Mouse (Mus musculus) gastrocnemius, postnatal 14 days (tissue): ENCODE measurements around the gene Trip12. TPM values are rescaled to one million over a fixed set of nuclear protein-coding genes. Genes with fewer than 3 reads are reported as not detected.
A peak's percentile ranks its signal among the peaks of the same experiment; 100 is the strongest.

Experiments used
- DNase-seq: peaks from one replicate; pipeline ENCODE4 v3.0.0; 2021; ENCODE audit warnings: mixed read lengths
- intact Hi-C: fragments of 180-260 bp; cut with DNase I; formaldehyde crosslinking; loops from one replicate; pipeline ENCODE4 v1.15.1; 2025; ENCODE audit warnings: low total_unique reads
- total RNA-seq, 2 experiments: library from RNA; stranded (reverse); gene quantifications; 2 replicates each; pipeline ENCODE4 v1.2.3; 2021

Gene Trip12
- total RNA-seq, 2 experiments from 2014 or later: 171 to 173 TPM

- intact Hi-C loops: no loop called here
Observed at GRCm38 (mm10) chr1:84864645-84865044, 24.3 kb upstream of the Trip12 start.

GRCm38 (mm10) chr1:84861255-84861630 lies 20.9 kb upstream of the Trip12 start:
- intact Hi-C loops: no loop called here
- no peak for DNase-seq

More at GRCm38 (mm10) chr1:84864645-84865044, 24.3 kb upstream of the Trip12 start:
- no peak for DNase-seq

- intact Hi-C loops: no loop called here
- DNase-seq: no peak
Observed at GRCm38 (mm10) chr1:84860360-84861254, 20.3 kb upstream of the Trip12 start.

- no peak for DNase-seq
- intact Hi-C loops: no loop called here
Observed at GRCm38 (mm10) chr1:84859597-84859996, 19.3 kb upstream of the Trip12 start.

DNA sequence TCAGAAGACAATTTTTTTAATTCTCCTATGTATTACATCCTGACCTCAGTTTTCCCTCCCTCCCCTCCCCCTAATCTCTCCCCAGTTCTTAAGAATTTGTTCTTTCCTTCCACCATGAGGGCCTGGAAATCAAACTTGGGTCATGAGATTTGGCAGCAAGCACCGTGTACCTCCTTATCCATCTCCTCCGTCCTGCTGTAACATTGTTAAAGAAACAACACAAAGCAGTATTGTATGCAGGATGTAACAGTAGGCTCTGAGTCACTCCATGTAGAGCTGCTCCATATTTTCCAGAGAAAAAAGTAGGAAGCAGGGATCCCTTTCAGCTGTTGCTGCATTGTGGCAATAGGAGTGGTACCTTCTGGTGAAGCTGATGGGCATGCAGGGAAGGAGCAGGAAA lies 15.4 kb upstream of the Trip12 start:
- no peak for DNase-seq
- intact Hi-C loops: no loop called here

GRCm38 (mm10) chr1:84854966-84855365 lies 14.7 kb upstream of the Trip12 start:
- intact Hi-C loops: no loop called here
- no peak for DNase-seq

- intact Hi-C loops: no loop called here
- no peak for DNase-seq
Observed at GRCm38 (mm10) chr1:84853721-84854120, 13.4 kb upstream of the Trip12 start.

DNA sequence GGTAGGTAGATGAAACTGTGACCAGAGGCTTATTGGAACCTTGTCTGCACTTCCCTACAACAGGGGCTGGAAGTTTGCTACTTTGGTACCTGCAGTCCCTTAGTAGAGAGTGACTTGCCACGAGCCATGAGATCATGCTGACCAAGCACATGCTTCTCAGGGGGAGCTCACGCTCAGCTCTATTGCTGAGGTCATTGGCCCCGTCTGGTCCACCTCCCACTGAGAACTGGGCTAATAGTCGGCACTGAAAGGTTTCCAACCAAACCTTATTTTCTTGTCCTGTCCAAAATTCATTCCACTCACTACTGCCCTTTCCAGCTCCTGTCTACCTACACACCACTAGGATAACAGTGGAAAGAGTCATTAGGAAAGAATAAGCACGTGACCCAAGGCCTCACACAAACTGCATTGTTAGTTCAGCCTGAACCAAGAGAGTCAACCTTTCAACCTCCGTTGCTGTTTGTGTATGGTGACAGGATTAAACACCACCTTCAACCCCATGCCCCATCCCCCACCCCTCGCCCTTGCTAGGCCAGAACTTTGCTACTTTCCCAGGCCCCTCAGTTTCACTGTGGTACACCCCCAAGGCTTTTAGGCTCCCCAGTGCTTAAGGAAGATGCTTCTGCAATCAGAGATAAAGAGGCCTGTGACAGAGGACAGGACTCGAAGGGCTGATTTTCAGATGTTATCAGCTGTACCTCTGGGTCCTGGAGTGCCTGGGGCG lies 11.4 kb upstream of the Trip12 start:
- intact Hi-C loops: no loop called here
- DNase-seq: no peak

- DNase-seq: no peak
- intact Hi-C loops: no loop called here
Observed at GRCm38 (mm10) chr1:84850471-84850870, 10.2 kb upstream of the Trip12 start.

DNA sequence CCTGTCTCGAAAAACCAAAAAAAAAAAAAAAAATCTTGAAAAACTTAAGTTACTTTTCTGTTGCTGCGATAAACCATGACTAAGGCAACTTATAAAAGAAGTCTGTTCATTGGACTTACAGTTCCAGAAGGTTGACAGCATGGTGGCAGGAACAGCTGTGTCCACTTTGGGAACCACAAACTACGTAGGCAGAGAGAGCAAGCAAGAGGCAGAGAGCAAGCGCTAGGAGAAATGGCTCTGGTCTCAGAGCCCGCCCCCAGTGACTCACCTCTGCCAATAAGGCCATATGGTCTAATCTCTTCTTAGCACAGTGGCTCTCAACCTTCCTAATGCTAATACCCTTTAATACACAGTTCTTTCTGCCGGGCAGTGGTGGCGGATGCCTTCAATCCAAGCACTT lies 9.5 kb upstream of the Trip12 start:
- no peak for DNase-seq
- intact Hi-C loops: no loop called here

DNA sequence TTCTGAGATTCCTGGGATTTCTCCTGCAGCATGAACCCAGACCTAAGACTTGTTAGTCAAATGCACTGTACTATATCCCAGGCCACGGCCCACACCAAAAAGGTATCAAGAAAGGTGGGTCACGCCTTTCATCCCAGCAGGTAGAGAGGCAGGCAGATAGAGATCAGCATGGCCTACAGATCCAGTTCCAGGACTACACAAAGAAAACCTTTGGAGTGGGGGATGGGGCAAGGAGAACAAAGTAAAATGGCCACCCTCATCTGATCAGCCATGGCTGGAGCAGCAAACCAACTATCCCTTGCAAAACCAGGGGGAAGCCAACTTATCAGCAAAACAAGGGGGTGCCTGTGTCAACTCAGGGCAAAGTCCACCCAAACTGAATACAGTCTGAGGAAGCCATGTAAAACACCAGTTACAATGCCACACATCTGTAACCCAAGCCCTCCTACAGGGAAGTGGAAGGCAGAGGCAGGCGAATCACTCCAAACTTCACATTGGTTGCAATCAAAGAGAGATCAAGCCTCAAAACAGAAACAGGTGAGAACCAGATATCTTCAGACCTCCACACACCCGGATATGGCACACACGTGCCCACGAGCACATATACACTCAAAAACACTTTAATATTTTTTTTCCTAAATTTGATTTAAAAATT lies 8.6 kb upstream of the Trip12 start:
- DNase-seq: no peak
- intact Hi-C loops: no loop called here

DNA sequence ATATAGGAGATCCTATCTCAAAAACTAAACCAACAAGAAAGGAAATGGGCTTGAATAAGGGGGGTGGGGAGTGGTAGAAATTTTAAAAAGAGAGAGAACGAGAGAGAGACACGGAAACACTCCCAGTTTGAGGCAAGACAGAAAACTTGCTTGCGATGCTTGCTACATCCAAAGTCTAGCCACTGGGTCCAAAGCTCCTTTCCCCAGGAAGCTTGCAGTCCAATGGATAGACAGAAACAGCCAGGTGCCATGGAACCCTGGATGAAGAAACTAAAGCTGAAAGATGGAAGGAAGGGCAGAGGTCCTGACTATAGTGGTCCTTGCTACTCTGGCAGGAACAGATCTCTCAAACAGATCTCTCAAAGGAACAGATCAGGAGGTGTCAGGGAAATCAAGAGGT lies 8.0 kb upstream of the Trip12 start:
- DNase-seq: no peak
- intact Hi-C loops: no loop called here

DNA sequence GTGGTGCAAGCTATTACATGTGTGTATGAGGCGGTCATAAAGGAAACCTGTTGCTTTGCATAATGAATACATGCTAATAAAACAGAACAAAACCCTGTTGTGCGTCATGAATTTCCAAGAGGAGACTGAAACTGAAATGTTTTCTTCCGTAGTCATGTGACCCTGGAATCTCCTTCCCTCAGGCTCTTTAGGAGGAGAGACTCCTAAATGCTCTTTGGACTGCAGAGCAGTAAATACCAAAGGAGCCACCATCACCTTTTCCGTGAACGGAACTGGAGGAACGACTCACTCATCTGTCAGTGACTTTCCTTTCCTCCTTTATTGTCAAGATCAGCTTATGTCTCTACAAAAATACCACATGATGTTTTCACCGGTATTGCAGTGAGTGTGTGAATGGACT lies 7.4 kb upstream of the Trip12 start:
- intact Hi-C loops: no loop called here
- no peak for DNase-seq

GRCm38 (mm10) chr1:84843366-84843765 lies 3.0 kb upstream of the Trip12 start:
- DNase-seq: no peak
- intact Hi-C loops: no loop called here

DNA sequence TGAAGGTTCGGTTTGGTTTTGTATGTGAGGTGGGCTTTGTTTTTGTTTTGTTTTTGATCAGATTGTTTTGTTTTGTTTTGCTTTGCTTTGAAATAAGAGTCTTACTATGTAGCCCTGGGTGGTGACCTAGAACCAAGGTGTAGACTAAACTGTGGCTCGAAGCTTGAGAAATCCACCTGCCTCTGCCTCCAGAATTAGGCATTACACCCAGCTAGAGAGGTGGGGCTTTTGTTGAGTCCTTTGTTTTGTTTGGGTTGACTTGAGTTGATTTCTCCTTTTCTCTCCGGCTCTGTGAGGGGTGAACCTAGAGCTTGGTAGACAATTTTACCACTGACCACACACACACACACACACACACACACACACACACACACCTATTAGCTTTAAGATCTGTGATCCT lies 745 bp upstream of the Trip12 start:
- DNase-seq: no peak
- intact Hi-C loops: no loop called here

DNA sequence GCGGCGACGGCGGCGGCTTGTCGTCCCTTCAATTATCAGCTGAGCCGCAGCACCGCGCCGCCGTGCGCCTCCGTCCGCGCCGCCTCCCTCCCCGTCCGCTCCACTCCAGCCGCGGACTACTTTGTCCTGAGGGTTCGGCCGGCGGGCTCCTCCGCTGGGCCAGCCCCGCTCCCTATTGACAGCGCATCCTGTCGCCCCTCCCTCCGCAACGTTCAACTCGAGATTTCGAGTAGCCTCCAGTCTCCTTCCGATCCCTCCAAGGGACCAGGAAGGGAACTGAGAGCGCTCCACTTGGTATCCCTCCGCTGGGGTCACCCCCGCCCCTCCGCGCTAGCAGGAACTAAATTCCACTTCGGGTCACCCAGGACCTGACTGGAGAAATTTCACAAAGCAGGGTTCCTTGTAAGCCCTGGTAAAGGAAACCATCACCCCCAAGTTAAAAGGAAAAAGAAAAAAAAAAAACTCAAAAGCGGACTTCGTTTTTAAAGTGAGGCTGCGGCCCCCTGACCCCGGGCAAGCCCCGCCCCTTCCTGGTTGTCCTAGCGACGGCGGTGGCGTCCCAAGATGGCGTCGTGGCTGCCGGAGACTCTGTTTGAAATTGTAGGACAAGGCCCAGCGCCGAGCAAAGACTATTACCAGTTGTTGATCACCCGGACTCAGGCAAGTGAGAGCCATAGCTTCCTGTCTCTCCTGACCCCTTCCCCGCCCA lies 853 bp downstream of the Trip12 start, which contains the start of gene Fbxo36:
Gene Fbxo36, plus strand, starts transcription at position 533 of the 709 bp plus-strand sequence.
- intact Hi-C loops: no loop called here
- DNase-seq: peak; percentile 94

GRCm38 (mm10) chr1:84838621-84839151 lies 1.6 kb downstream of the Trip12 start:
- intact Hi-C loops: no loop called here
- DNase-seq: peak; percentile 79

DNA sequence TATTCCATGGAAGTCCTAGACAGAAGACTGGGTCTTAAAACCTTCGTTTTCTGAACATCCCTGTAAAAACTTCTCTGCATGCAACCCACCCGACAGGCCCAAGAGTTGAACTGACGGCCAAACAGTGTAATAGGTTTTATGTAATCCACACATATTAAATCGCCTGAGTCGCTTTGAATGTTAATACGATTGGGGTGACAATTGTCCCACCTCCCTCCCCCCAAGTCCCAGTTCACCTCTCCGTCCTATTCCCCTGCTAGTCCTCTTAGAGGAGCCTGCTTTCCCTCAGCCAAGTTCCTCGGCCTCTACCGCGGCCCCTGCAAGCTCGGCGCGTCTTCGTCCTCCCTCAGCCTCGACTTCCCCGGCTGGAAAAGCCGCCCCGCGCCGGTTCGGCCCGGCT lies 2.2 kb downstream of the Trip12 start:
- no peak for DNase-seq
- intact Hi-C loops: no loop called here

DNA sequence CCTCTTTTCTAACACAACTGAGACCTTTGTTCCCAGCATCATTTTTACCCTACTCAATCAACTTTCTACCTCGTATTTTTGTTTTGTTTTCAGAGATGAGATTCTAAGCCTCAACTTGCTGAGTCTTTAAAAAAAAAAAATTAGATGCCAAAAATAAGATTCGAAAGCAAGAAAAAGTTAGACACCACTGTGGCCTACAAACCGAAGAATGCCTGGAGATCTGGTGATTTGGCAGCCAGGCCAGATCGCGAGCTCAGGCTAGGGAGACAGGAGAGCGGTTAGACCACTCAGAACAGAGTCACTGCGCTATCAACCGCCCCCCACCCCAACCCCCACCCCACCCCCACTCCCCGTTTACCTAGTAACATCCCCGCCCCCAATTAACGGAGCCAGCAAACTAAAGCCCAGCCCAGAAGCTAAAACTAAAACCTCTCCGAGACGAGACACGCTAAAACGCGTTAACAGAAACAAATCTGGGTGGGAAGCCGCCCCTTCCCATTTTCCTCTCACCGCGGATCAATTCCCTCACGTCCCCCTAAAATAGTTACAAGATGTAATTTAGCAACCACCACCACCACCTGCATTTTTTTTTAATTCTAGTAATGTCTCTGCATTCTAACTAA lies 2.7 kb downstream of the Trip12 start:
- DNase-seq: no peak
- intact Hi-C loops: no loop called here
